Mouse (Mus musculus) testis, adult 2 months (tissue): ENCODE measurements around the gene Ifit1.

ENCODE experiments used
- CTCF ChIP-seq: fragments of 200-500 bp; IDR thresholded peaks from 2 replicates; pipeline ENCODE4 v1.5.1; 2012; ENCODE audit warnings: low read depth, mild to moderate bottlenecking, inconsistent platforms, low read length, moderate library complexity; ENCODE audit not compliant: control insufficient read depth, insufficient read depth, insufficient replicate concordance
- POLR2A ChIP-seq: fragments of 200-500 bp; IDR thresholded peaks from 2 replicates; pipeline ENCODE4 v1.6.1; 2012; ENCODE audit warnings: low read depth, mild to moderate bottlenecking, inconsistent platforms, low read length, moderate library complexity; ENCODE audit not compliant: control insufficient read depth

DNA sequence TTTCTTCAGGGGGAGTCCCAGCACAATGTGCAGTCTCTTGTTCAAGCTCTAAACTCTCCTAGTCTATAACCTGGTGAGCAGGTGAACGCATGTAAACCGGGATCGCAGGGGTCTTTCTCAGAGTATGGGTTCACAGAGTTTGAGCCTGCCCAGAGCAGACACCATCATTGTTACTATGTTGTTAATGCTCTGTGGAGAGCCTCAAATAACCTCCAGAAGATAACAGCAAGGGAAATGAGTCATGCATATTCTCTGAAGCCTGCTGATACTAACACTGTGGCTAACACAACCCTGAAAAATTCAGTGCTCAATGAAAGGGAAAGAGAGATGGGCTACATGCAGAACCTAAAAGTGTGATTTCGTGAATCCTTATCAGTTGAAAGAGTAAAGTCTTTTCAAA lies 37.8 kb downstream of the Ifit1 start:
- TF ChIP-seq CTCF = no peak
- TF ChIP-seq POLR2A = no peak
